Mouse (Mus musculus) heart, adult 18-20 months (tissue): ENCODE measurements around the gene Wdr73. TPM values are rescaled to one million over a fixed set of nuclear protein-coding genes. Genes with fewer than 3 reads are reported as not detected.
"Not testable (repeated sequence)": the region's sequence is repeated elsewhere in the genome, so short reads cannot be mapped to it uniquely, and the experiment has no call there.

Source experiments
- DNase-seq, 2 experiments: peaks; one replicate each; pipeline ENCODE4 v3.0.0; 2021 to 2022; ENCODE audit warnings: mixed read lengths in 1 of 2
- long read RNA-seq, 2 experiments: library from polyadenylated mRNA; stranded (forward); transcript quantifications; one replicate each; pipeline ENCODE4 v2.0.0; 2021
- total RNA-seq, 2 experiments: library from RNA; stranded (reverse); gene quantifications; 2 replicates each; pipeline ENCODE4 v1.2.3; 2021

The Wdr73 gene
- total RNA-seq, result 1 to 10 TPM; 7.5 to 8.6 TPM
- long read RNA-seq, experiment 1, partial matches to known transcripts, result 0 of 4 reads
- long read RNA-seq, experiment 1, other reads (novel, unspliced or antisense), result 1 of 4 reads
- long read RNA-seq, experiment 2, partial matches to known transcripts, result 0 of 1 reads
- long read RNA-seq, experiment 2, other reads (novel, unspliced or antisense), result 1 of 1 reads

GRCm38 (mm10) chr7:80900944-80901501, at the start of gene Wdr73:
Gene Wdr73 (minus strand): TSS chr7:80901269.
- DNase-seq, result peak; percentile 92 to 94

GRCm38 (mm10) chr7:80947445-80948350, 46.6 kb upstream of the Wdr73 start, which contains the start of gene Sec11a:
Gene Sec11a (minus strand): TSS chr7:80947780.
- DNase-seq, result peak; percentile 96 to 97

- DNase-seq, result no peak
Measured at GRCm38 (mm10) chr7:80939808-80940207, 38.7 kb upstream of the Wdr73 start.

- not testable (repeated sequence) for DNase-seq
Measured at GRCm38 (mm10) chr7:80937304-80937666, 36.2 kb upstream of the Wdr73 start.

GRCm38 (mm10) chr7:80936617-80937303, 35.7 kb upstream of the Wdr73 start:
- not testable (repeated sequence) for DNase-seq

GRCm38 (mm10) chr7:80935834-80936233, 34.8 kb upstream of the Wdr73 start:
- no peak for DNase-seq

GRCm38 (mm10) chr7:80932777-80933176, 31.7 kb upstream of the Wdr73 start:
- DNase-seq, result no peak

GRCm38 (mm10) chr7:80931618-80932207, 30.6 kb upstream of the Wdr73 start:
- peak; percentile 66 to 71 for DNase-seq

GRCm38 (mm10) chr7:80923165-80923564, 22.1 kb upstream of the Wdr73 start:
- DNase-seq, result no peak

GRCm38 (mm10) chr7:80919647-80920008, 18.6 kb upstream of the Wdr73 start:
- no peak for DNase-seq

- DNase-seq, result no peak
Measured at GRCm38 (mm10) chr7:80918982-80919646, 18.0 kb upstream of the Wdr73 start.

- no peak for DNase-seq
Measured at GRCm38 (mm10) chr7:80917916-80918465, 16.9 kb upstream of the Wdr73 start.

- DNase-seq, result no peak
Measured at GRCm38 (mm10) chr7:80912496-80912895, 11.4 kb upstream of the Wdr73 start.

GRCm38 (mm10) chr7:80911053-80911452, 10.0 kb upstream of the Wdr73 start:
- no peak for DNase-seq

GRCm38 (mm10) chr7:80904921-80905515, 3.9 kb upstream of the Wdr73 start, which contains the start of gene Nmb:
Gene Nmb (minus strand): TSS chr7:80905076.
- DNase-seq, result peak; percentile 82 to 88

- no peak for DNase-seq
Measured at GRCm38 (mm10) chr7:80903625-80904422, 2.8 kb upstream of the Wdr73 start.

- peak in 1 of 2 experiments; percentile 37 for DNase-seq
Measured at GRCm38 (mm10) chr7:80901541-80902274, 639 bp upstream of the Wdr73 start.

- DNase-seq, result no peak
Measured at GRCm38 (mm10) chr7:80897721-80898120, 3.3 kb downstream of the Wdr73 start.

- no peak for DNase-seq
Measured at GRCm38 (mm10) chr7:80897134-80897533, 3.9 kb downstream of the Wdr73 start.
